Mouse (Mus musculus): ENCODE results near the gene Ephx3. TPM values are rescaled to one million over a fixed set of nuclear protein-coding genes. Genes with fewer than 3 reads are reported as not detected.
"Not testable (repeated sequence)": the region's sequence is repeated elsewhere in the genome, so short reads cannot be mapped to it uniquely, and the experiment has no call there.

The Ephx3 gene
- polyA plus RNA-seq (2014; fragmentation: Nextera tagmentation; extraction: Ambion mirVana): not detected in 2 replicates

- Histone ChIP-seq H3K27me3 (replicated peaks; ENCODE audit: control insufficient read depth, insufficient read depth, low read length) (peaks cover 19% of the 10 kb centered on the region; the same call in 1 of the 2 replicates), H3K9me3 (ENCODE audit: control insufficient read depth, low read length) (no peaks in the 10 kb centered on the region), H3K36me3 (ENCODE audit: control insufficient read depth, insufficient read depth, low read length) (no peaks in the 10 kb centered on the region), H3K4me1 (replicated peaks; ENCODE audit: control insufficient read depth, insufficient read depth, low read length) (peaks cover 9% of the 10 kb centered on the region; the same call in 1 of the 2 replicates), H3K4me2 (ENCODE audit: low read length) (peak within 1 kb of the TSS; percentile 81), H3K4me3 (ENCODE audit: low read depth, low read length) (peak within 1 kb of the TSS; percentile 36), H3K9ac (ENCODE audit: low read length) (no peak within 1 kb of the TSS), H3K27ac (ENCODE audit: low read depth) (no peak within 1 kb of the TSS)
- no peak for DNase-seq (ENCODE audit: low spot score)
- WGBS: 5% methylated on average over 42 of the region's 42 CpGs
- peak; percentile 47 for ATAC-seq (replicated peaks; ENCODE audit: low FRiP score, low TSS enrichment, low read depth)
Observed at GRCm38 (mm10) chr17:32188863-32189636, at the start of gene Ephx3. Gene Ephx3, minus strand, starts transcription at chr17:32189549.

GRCm38 (mm10) chr17:32238589-32238988, 49.2 kb upstream of the Ephx3 start:
- Histone ChIP-seq H3K4me1 (replicated peaks; ENCODE audit: control insufficient read depth, insufficient read depth, low read length) (no peaks in the 10 kb centered on the region), H3K9ac (ENCODE audit: low read length) (no peak overlapping the region), H3K27ac (ENCODE audit: low read depth) (no peak overlapping the region), H3K9me3 (ENCODE audit: control insufficient read depth, low read length) (no peaks in the 10 kb centered on the region), H3K4me2 (ENCODE audit: low read length) (no peak overlapping the region), H3K4me3 (ENCODE audit: low read depth, low read length) (no peak overlapping the region), H3K27me3 (replicated peaks; ENCODE audit: control insufficient read depth, insufficient read depth, low read length) (no peaks in the 10 kb centered on the region), H3K36me3 (ENCODE audit: control insufficient read depth, insufficient read depth, low read length) (peaks cover 13% of the 10 kb centered on the region; the same call in 1 of the 2 replicates)
- 78% methylated on average over 1 of the region's 1 CpGs for WGBS
- ATAC-seq (replicated peaks; ENCODE audit: low FRiP score, low TSS enrichment, low read depth) (no peak), DNase-seq (ENCODE audit: low spot score) (no peak)

DNA sequence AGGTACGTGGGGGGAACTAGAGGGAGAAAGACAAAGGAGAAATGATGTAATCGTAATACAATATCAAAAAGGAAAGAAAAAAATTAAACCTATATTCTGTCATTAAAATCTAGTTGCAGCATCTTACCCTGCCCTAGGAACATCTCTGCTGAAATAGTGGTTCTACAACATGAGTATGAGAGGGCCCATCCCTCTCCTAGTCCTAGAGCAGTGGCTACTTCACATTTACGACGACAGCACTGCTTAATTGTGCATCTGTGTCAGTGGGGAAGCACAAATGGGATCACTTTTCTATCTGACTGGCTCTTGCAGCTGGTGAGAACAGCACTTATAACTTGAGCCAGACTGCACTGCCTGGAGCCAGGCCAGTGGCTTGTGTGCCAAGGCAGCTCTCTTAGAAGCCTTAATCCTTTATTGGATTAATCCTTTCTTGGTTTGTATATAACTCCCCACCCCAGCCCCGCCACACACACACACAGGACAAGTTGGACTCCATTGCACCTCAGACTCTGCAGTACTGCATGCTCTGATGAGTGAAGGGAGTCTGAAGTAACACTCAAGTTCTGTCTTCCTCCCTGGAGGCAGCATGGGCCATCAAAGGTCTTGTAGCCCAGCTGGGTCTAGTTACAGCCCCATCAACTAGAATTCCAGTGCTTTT, 46.3 kb upstream of the Ephx3 start:
- Histone ChIP-seq H3K36me3 (ENCODE audit: control insufficient read depth, insufficient read depth, low read length) (0 out of 2 replicates have a peak, but pooled peaks cover 4% of the 10 kb centered on the region), H3K4me3 (ENCODE audit: low read depth, low read length) (no peak overlapping the region), H3K4me2 (ENCODE audit: low read length) (no peak overlapping the region), H3K9me3 (ENCODE audit: control insufficient read depth, low read length) (no peaks in the 10 kb centered on the region), H3K9ac (ENCODE audit: low read length) (no peak overlapping the region), H3K27ac (ENCODE audit: low read depth) (no peak overlapping the region), H3K27me3 (replicated peaks; ENCODE audit: control insufficient read depth, insufficient read depth, low read length) (no peaks in the 10 kb centered on the region), H3K4me1 (replicated peaks; ENCODE audit: control insufficient read depth, insufficient read depth, low read length) (no peaks in the 10 kb centered on the region)
- 67% methylated on average over 5 of the region's 5 CpGs for WGBS
- DNase-seq (ENCODE audit: low spot score) (peak; percentile 56), ATAC-seq (replicated peaks; ENCODE audit: low FRiP score, low TSS enrichment, low read depth) (no peak)

DNA sequence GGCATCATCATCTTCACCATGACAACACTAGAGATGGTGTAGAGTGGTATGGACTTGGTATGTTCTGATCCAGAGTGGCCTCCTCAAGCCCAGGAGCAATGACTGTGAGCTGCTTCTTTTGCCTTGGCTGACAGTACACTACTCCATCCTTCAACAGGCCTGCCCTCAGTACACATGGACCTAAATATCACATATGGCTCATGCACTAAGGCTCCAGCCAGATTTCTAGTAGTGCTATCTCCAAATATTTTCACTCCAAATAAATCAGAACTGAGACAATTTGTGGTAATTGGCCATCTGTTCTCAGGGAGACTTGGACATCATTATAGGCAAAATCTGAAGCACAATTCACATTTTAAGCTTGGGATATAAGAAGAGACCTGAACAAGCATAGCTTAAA, 43.8 kb upstream of the Ephx3 start:
- H3K4me1 ChIP-seq (replicated peaks; ENCODE audit: control insufficient read depth, insufficient read depth, low read length): no peaks in the 10 kb centered on the region
- H3K27me3 ChIP-seq (replicated peaks; ENCODE audit: control insufficient read depth, insufficient read depth, low read length): no peaks in the 10 kb centered on the region
- no peak overlapping the region for H3K9ac ChIP-seq (ENCODE audit: low read length)
- no peak for DNase-seq (ENCODE audit: low spot score)
- no peak overlapping the region for H3K4me3 ChIP-seq (ENCODE audit: low read depth, low read length)
- H3K9me3 ChIP-seq (ENCODE audit: control insufficient read depth, low read length): no peaks in the 10 kb centered on the region
- H3K27ac ChIP-seq (ENCODE audit: low read depth): no peak overlapping the region
- H3K36me3 ChIP-seq (ENCODE audit: control insufficient read depth, insufficient read depth, low read length): peaks cover 16% of the 10 kb centered on the region
- ATAC-seq (replicated peaks; ENCODE audit: low FRiP score, low TSS enrichment, low read depth): no peak
- no peak overlapping the region for H3K4me2 ChIP-seq (ENCODE audit: low read length)

GRCm38 (mm10) chr17:32229256-32229655, 39.9 kb upstream of the Ephx3 start:
- ATAC-seq (replicated peaks; ENCODE audit: low FRiP score, low TSS enrichment, low read depth): no peak
- WGBS: 95% methylated on average over 4 of the region's 4 CpGs
- peaks cover 51% of the 10 kb centered on the region for H3K36me3 ChIP-seq (ENCODE audit: control insufficient read depth, insufficient read depth, low read length)

GRCm38 (mm10) chr17:32220873-32221272, 31.5 kb upstream of the Ephx3 start:
- H3K4me1 ChIP-seq (replicated peaks; ENCODE audit: control insufficient read depth, insufficient read depth, low read length): no peaks in the 10 kb centered on the region
- peaks cover 95% of the 10 kb centered on the region for H3K36me3 ChIP-seq (ENCODE audit: control insufficient read depth, insufficient read depth, low read length)
- H3K27me3 ChIP-seq (replicated peaks; ENCODE audit: control insufficient read depth, insufficient read depth, low read length): no peaks in the 10 kb centered on the region
- H3K9me3 ChIP-seq (ENCODE audit: control insufficient read depth, low read length): no peaks in the 10 kb centered on the region
- H3K9ac ChIP-seq (ENCODE audit: low read length): no peak overlapping the region
- no peak overlapping the region for H3K27ac ChIP-seq (ENCODE audit: low read depth)
- ATAC-seq (replicated peaks; ENCODE audit: low FRiP score, low TSS enrichment, low read depth) (no peak), DNase-seq (ENCODE audit: low spot score) (no peak)
- WGBS: 75% methylated on average over 3 of the region's 3 CpGs
- no peak overlapping the region for H3K4me2 ChIP-seq (ENCODE audit: low read length)
- no peak overlapping the region for H3K4me3 ChIP-seq (ENCODE audit: low read depth, low read length)

More at GRCm38 (mm10) chr17:32229256-32229655, 39.9 kb upstream of the Ephx3 start:
- no peaks in the 10 kb centered on the region for H3K4me1 ChIP-seq (replicated peaks; ENCODE audit: control insufficient read depth, insufficient read depth, low read length)
- no peak for DNase-seq (ENCODE audit: low spot score)
- H3K4me2 ChIP-seq (ENCODE audit: low read length): no peak overlapping the region
- no peaks in the 10 kb centered on the region for H3K9me3 ChIP-seq (ENCODE audit: control insufficient read depth, low read length)
- H3K4me3 ChIP-seq (ENCODE audit: low read depth, low read length): no peak overlapping the region
- H3K27me3 ChIP-seq (replicated peaks; ENCODE audit: control insufficient read depth, insufficient read depth, low read length): no peaks in the 10 kb centered on the region
- no peak overlapping the region for H3K27ac ChIP-seq (ENCODE audit: low read depth)
- no peak overlapping the region for H3K9ac ChIP-seq (ENCODE audit: low read length)

GRCm38 (mm10) chr17:32215587-32215986, 26.2 kb upstream of the Ephx3 start:
- H3K9me3 ChIP-seq (ENCODE audit: control insufficient read depth, low read length); H3K4me3 ChIP-seq (ENCODE audit: low read depth, low read length); DNase-seq (ENCODE audit: low spot score); H3K27me3 ChIP-seq (replicated peaks; ENCODE audit: control insufficient read depth, insufficient read depth, low read length); H3K9ac ChIP-seq (ENCODE audit: low read length); ATAC-seq (replicated peaks; ENCODE audit: low FRiP score, low TSS enrichment, low read depth); H3K27ac ChIP-seq (ENCODE audit: low read depth); H3K4me2 ChIP-seq (ENCODE audit: low read length); H3K4me1 ChIP-seq (replicated peaks; ENCODE audit: control insufficient read depth, insufficient read depth, low read length): not testable (repeated sequence)
- 77% methylated on average over 4 of the region's 4 CpGs for WGBS
- H3K36me3 ChIP-seq (ENCODE audit: control insufficient read depth, insufficient read depth, low read length): peaks cover 89% of the 10 kb centered on the region

DNA sequence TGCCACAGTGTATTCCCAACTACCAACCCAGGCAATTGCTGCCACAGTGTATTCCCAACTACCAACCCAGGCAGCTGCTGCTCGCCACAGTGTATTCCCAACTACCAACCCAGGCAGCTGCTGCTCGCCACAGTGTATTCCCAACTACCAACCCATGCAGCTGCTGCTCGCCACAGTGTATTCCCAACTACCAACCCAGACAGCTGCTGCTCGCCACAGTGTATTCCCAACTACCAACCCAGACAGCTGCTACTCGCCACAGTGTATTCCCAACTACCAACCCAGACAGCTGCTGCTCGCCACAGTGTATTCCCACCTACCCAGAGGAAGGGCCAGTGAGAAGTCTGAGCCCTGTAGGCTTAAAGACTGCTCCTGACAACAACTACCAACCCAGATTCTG, 22.2 kb upstream of the Ephx3 start:
- DNase-seq (ENCODE audit: low spot score); H3K27ac ChIP-seq (ENCODE audit: low read depth); H3K9ac ChIP-seq (ENCODE audit: low read length); H3K9me3 ChIP-seq (ENCODE audit: control insufficient read depth, low read length); ATAC-seq (replicated peaks; ENCODE audit: low FRiP score, low TSS enrichment, low read depth); H3K4me2 ChIP-seq (ENCODE audit: low read length); H3K4me1 ChIP-seq (replicated peaks; ENCODE audit: control insufficient read depth, insufficient read depth, low read length); H3K27me3 ChIP-seq (replicated peaks; ENCODE audit: control insufficient read depth, insufficient read depth, low read length); H3K4me3 ChIP-seq (ENCODE audit: low read depth, low read length): not testable (repeated sequence)
- WGBS: 92% methylated on average over 6 of the region's 6 CpGs
- H3K36me3 ChIP-seq (ENCODE audit: control insufficient read depth, insufficient read depth, low read length): peaks cover 92% of the 10 kb centered on the region

Data from intestine, embryonic 14.5 days (tissue).